Mouse (Mus musculus) CH12.LX (cell line): ENCODE results near the gene Ssr1. TPM values are rescaled to one million over a fixed set of nuclear protein-coding genes. Genes with fewer than 3 reads are reported as not detected.

Experiments used
- DNase-seq: peaks from one replicate; pipeline ENCODE4 v3.0.0-alpha.2; 2013; ENCODE audit errors: extremely low read depth
- H3K27ac ChIP-seq: 2 replicates; pipeline ENCODE4 v1.5.1; 2012; ENCODE audit warnings: low read depth, mild to moderate bottlenecking, control low read depth, moderate library complexity; ENCODE audit not compliant: insufficient read depth
- H3K27me3 ChIP-seq: replicated peaks from 2 replicates; pipeline ENCODE3; 2012; ENCODE audit warnings: inconsistent platforms
- H3K36me3 ChIP-seq, 2 experiments: replicated peaks in 1 of 2; 2 replicates each; pipeline versions ENCODE3 to v1.6.1; 2012; ENCODE audit warnings: inconsistent platforms in 1 of 2, low read length in 1 of 2, mild to moderate bottlenecking in 1 of 2, mixed read lengths in 1 of 2, moderate library complexity in 1 of 2; ENCODE audit not compliant: control insufficient read depth in 1 of 2, insufficient read depth in 1 of 2
- H3K4me1 ChIP-seq, 2 experiments: 2 replicates each; pipeline ENCODE4 v1.6.1; 2012; ENCODE audit warnings: inconsistent platforms in 1 of 2, moderate library complexity in 1 of 2; ENCODE audit not compliant: insufficient read depth in 2 of 2, control insufficient read depth in 1 of 2
- H3K4me2 ChIP-seq: 2 replicates; pipeline ENCODE4 v1.6.1; 2012; ENCODE audit warnings: low read depth, mild to moderate bottlenecking, control low read depth; ENCODE audit not compliant: poor library complexity, insufficient read depth, severe bottlenecking
- H3K4me3 ChIP-seq, 3 experiments: fragments of 150-350 bp in 1 of 3; sonication (generic) in 1 of 3; replicated peaks in 1 of 3; 2 replicates each; pipeline versions ENCODE3 to v1.5.1; 2011 to 2012; ENCODE audit warnings: low read depth in 2 of 3, low read length in 2 of 3, mild to moderate bottlenecking in 2 of 3, moderate library complexity in 2 of 3, control low read depth in 1 of 3, improper control_type of control experiment in 1 of 3, inconsistent platforms in 1 of 3, mixed read lengths in 1 of 3; ENCODE audit not compliant: poor library complexity in 1 of 3
- H3K79me2 ChIP-seq: replicated peaks from 2 replicates; pipeline ENCODE4 v1.6.1; 2012; ENCODE audit warnings: mild to moderate bottlenecking, moderate library complexity; ENCODE audit not compliant: control insufficient read depth, poor library complexity, insufficient read depth, severe bottlenecking; ENCODE audit errors: extremely low read depth
- H3K9ac ChIP-seq: 2 replicates; pipeline ENCODE4 v1.6.1; 2012; ENCODE audit warnings: low read depth, mild to moderate bottlenecking, control low read depth, moderate library complexity; ENCODE audit not compliant: insufficient read depth
- H3K9me3 ChIP-seq: replicated peaks from 2 replicates; pipeline ENCODE3; 2012; ENCODE audit warnings: low read length, inconsistent platforms, mixed read lengths
- BHLHE40 ChIP-seq: IDR thresholded peaks from 2 replicates; pipeline ENCODE4 v1.6.1; 2011; ENCODE audit warnings: mild to moderate bottlenecking, low read depth, low read length, improper control_type of control experiment
- CHD1 ChIP-seq: IDR thresholded peaks from 2 replicates; pipeline ENCODE4 v1.6.1; 2012; ENCODE audit warnings: low read depth, low read length, improper control_type of control experiment, inconsistent platforms
- CHD2 ChIP-seq: IDR thresholded peaks from 2 replicates; pipeline ENCODE4 v1.6.1; 2011; ENCODE audit warnings: low read length, improper control_type of control experiment
- CTCF ChIP-seq, 2 experiments: IDR thresholded peaks in 1 of 2; conservative IDR thresholded peaks in 1 of 2; 2 replicates each; pipeline ENCODE4 v1.5.1; 2011 to 2012; ENCODE audit warnings: low read depth in 2 of 2, low read length in 2 of 2, improper control_type of control experiment in 1 of 2, inconsistent platforms in 1 of 2, mild to moderate bottlenecking in 1 of 2, moderate library complexity in 1 of 2
- ELF1 ChIP-seq: IDR thresholded peaks from 2 replicates; pipeline ENCODE4 v1.6.1; 2014; ENCODE audit warnings: low read depth, mild to moderate bottlenecking, inconsistent platforms, low read length, improper control_type of control experiment
- ETS1 ChIP-seq: conservative IDR thresholded peaks from 2 replicates; pipeline ENCODE4 v1.6.1; 2012; ENCODE audit warnings: low read depth, mild to moderate bottlenecking, inconsistent platforms, low read length, improper control_type of control experiment, moderate library complexity
- GABPA ChIP-seq: IDR thresholded peaks from 2 replicates; pipeline ENCODE4 v1.6.1; 2012; ENCODE audit warnings: low read depth, low read length, improper control_type of control experiment, inconsistent platforms; ENCODE audit not compliant: insufficient replicate concordance
- IRF4 ChIP-seq: IDR thresholded peaks from 2 replicates; pipeline ENCODE4 v1.6.1; 2014; ENCODE audit warnings: low read depth, mild to moderate bottlenecking, inconsistent platforms, low read length, improper control_type of control experiment
- JUND ChIP-seq: conservative IDR thresholded peaks from 2 replicates; pipeline ENCODE4 v1.6.1; 2011; ENCODE audit warnings: low read depth, low read length, improper control_type of control experiment
- MAX ChIP-seq: IDR thresholded peaks from 2 replicates; pipeline ENCODE4 v1.6.1; 2011; ENCODE audit warnings: low read length, improper control_type of control experiment
- MAZ ChIP-seq: IDR thresholded peaks from 2 replicates; pipeline ENCODE4 v1.6.1; 2012; ENCODE audit warnings: low read depth, mild to moderate bottlenecking, inconsistent platforms, low read length, improper control_type of control experiment, moderate library complexity
- MEF2A ChIP-seq: IDR thresholded peaks from 2 replicates; pipeline ENCODE4 v1.6.1; 2014; ENCODE audit warnings: low read depth, mild to moderate bottlenecking, inconsistent platforms, low read length, improper control_type of control experiment, borderline replicate concordance
- NELFE ChIP-seq: IDR thresholded peaks from 2 replicates; pipeline ENCODE4 v1.6.1; 2011; ENCODE audit warnings: low read depth, low read length, improper control_type of control experiment
- NRF1 ChIP-seq: IDR thresholded peaks from 2 replicates; pipeline ENCODE4 v1.6.1; 2014; ENCODE audit warnings: low read depth, mild to moderate bottlenecking, inconsistent platforms, low read length, improper control_type of control experiment, moderate library complexity
- PAX5 ChIP-seq: IDR thresholded peaks from 2 replicates; pipeline ENCODE4 v1.6.1; 2012; ENCODE audit warnings: low read length, inconsistent platforms, mixed read lengths
- POLR2A ChIP-seq: IDR thresholded peaks from 2 replicates; pipeline ENCODE4 v1.6.1; 2011; ENCODE audit warnings: low read depth, mild to moderate bottlenecking, improper control_type of control experiment, low read length
- RAD21 ChIP-seq: IDR thresholded peaks from 2 replicates; pipeline ENCODE4 v1.6.1; 2011; ENCODE audit warnings: low read depth, mild to moderate bottlenecking, low read length, improper control_type of control experiment, moderate library complexity
- RCOR1 ChIP-seq: conservative IDR thresholded peaks from 2 replicates; pipeline ENCODE4 v1.6.1; 2012; ENCODE audit warnings: low read depth, mild to moderate bottlenecking, inconsistent platforms, low read length, improper control_type of control experiment
- SIN3A ChIP-seq: IDR thresholded peaks from 2 replicates; pipeline ENCODE4 v1.6.1; 2012; ENCODE audit warnings: low read length, improper control_type of control experiment, inconsistent platforms
- SMC3 ChIP-seq: IDR thresholded peaks from 2 replicates; pipeline ENCODE4 v1.6.1; 2011; ENCODE audit warnings: low read depth, low read length, improper control_type of control experiment
- TBP ChIP-seq: conservative IDR thresholded peaks from 2 replicates; pipeline ENCODE4 v1.6.1; 2011; ENCODE audit warnings: low read depth, low read length, improper control_type of control experiment
- TCF12 ChIP-seq: IDR thresholded peaks from 2 replicates; pipeline ENCODE4 v1.6.1; 2014; ENCODE audit warnings: low read depth, mild to moderate bottlenecking, inconsistent platforms, low read length, improper control_type of control experiment
- UBTF ChIP-seq: IDR thresholded peaks from 2 replicates; pipeline ENCODE4 v1.6.1; 2012; ENCODE audit warnings: low read depth, mild to moderate bottlenecking, inconsistent platforms, low read length, improper control_type of control experiment, moderate library complexity
- USF2 ChIP-seq: conservative IDR thresholded peaks from 2 replicates; pipeline ENCODE4 v1.6.1; 2011; ENCODE audit warnings: low read depth, low read length, improper control_type of control experiment
- ZKSCAN1 ChIP-seq: IDR thresholded peaks from 2 replicates; pipeline ENCODE4 v1.6.1; 2012; ENCODE audit warnings: low read depth, inconsistent platforms, low read length, improper control_type of control experiment, borderline replicate concordance
- ZNF384 ChIP-seq: IDR thresholded peaks from 2 replicates; pipeline ENCODE4 v1.6.1; 2012; ENCODE audit warnings: low read depth, low read length, improper control_type of control experiment, inconsistent platforms
- dilution Hi-C: fragments of 300-500 bp; cut with MboI; formaldehyde crosslinking; loops from 2 replicates; pipeline ENCODE4 v1.14.3; 2020; ENCODE audit warnings: low sequenced_read_pairs; ENCODE audit not compliant: extremely low pct_unique_long_range_greater_than_20kb, extremely low pct_ligation_motif_present
- in situ Hi-C: fragments of 300-500 bp; cut with MboI; formaldehyde crosslinking; loops from 3 replicates; pipeline ENCODE4 v1.14.3; 2019; ENCODE audit warnings: low sequenced_read_pairs, low pct_ligation_motif_present, low pct_unique_long_range_greater_than_20kb, mixed read lengths
- polyA plus RNA-seq: library from polyadenylated mRNA; unstranded; fragments of >175 nt; gene quantifications from 2 replicates; pipeline ENCODE4 v1.2.1, GENCODE M21; 2012; ENCODE audit warnings: low read depth; ENCODE audit not compliant: insufficient read length
- total RNA-seq, 2 experiments: library from RNA; depleted of rRNA; stranded (reverse); fragments of 300-350 nt in 1 of 2; fragments of >200 nt in 1 of 2; gene quantifications; 2 replicates each; pipeline ENCODE4 v1.2.3; 2012 to 2014

The Ssr1 gene
- total and polyA plus RNA-seq, 3 experiments = 67.1 to 167 (median 145) TPM

DNA sequence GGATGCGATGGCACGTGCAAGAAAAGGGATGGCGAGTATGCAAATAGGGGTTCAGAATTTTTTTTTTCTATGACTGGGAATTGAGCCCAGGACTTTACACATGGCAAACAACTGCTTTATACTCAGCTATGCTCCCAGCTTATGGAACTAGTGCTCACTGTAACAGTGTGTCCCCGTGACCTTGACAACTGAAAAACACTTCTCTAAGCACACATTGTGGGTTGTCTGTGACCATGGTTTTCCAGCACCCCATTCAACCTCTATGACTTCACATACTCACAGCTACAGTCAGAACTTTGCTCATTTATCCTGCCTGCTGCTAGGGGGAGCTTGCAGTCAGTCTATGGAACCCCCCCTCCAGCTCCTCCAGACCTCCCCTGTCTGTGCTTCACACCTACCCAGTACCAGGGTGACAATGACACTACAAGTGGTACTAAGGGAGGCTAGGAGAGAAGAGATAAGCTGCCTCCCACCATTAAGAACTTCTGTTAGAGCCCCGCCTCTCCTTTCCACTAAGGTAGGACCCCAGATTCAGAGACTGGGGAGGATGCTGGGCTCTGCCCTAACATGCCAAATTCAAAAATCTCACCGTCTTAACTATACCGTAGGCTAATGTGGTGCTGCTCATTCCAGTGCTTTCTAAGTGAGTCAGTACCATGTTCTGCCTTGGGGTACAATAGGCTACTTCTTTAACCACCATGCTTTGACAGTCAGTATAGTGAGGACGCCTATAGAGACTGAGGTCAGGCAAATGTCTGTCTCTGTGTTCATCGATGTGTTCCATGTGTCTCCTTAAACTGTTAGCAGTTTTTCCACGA is 70.2 kb downstream of the Ssr1 start:
- TF ChIP-seq ZKSCAN1 (no peak), IRF4 (no peak), ELF1 (no peak), RAD21 (no peak), GABPA (no peak), PAX5 (no peak), MAZ (no peak), JUND (no peak), CHD1 (no peak), NELFE (no peak), SMC3 (no peak), TBP (no peak), USF2 (no peak), BHLHE40 (no peak)
- no peaks in the 10 kb centered on the region for H3K79me2 ChIP-seq
- H3K4me2 ChIP-seq = no peak overlapping the region
- H3K4me3 ChIP-seq = no peak overlapping the region
- dilution Hi-C loops = no loop called here
- no peak for DNase-seq
- H3K9ac ChIP-seq = no peak overlapping the region
- H3K36me3 ChIP-seq = peaks cover 46 to 96% of the 10 kb centered on the region in 2 experiments
- H3K27ac ChIP-seq = no peak overlapping the region
- in situ Hi-C loops = no loop called here
- no peaks in the 10 kb centered on the region for H3K27me3 ChIP-seq
- H3K9me3 ChIP-seq = no peaks in the 10 kb centered on the region
- peaks cover 0 to 10% of the 10 kb centered on the region in 2 experiments; a peak in 1 of 4 replicates for H3K4me1 ChIP-seq

DNA sequence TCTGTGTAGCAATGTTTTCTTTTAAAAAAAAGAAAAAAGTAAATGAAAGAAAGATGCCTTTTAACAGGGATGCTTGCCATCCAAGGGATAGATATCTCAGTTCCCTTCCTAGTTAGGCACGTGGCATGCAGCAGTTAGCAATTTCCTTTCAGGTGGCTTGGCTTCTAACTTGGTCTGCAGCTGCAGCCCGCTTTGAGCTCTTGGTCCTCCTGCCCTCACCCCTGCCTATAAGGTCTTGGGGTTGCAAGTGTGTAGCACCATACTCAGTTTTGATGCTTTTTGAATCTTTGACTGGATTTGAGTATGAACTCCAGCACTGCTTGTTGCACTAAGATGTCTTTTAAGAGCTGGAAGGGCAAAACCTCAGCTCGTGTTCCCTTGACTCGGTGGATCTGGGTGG is 70.9 kb downstream of the Ssr1 start:
- H3K9ac ChIP-seq = no peak overlapping the region
- peaks cover 0 to 10% of the 10 kb centered on the region in 2 experiments; a peak in 1 of 4 replicates for H3K4me1 ChIP-seq
- dilution Hi-C loops = no loop called here
- in situ Hi-C loops = no loop called here
- H3K36me3 ChIP-seq = peaks cover 52 to 96% of the 10 kb centered on the region in 2 experiments
- H3K4me2 ChIP-seq = no peak overlapping the region
- H3K27ac ChIP-seq = no peak overlapping the region
- no peak overlapping the region for H3K4me3 ChIP-seq
- H3K9me3 ChIP-seq = no peaks in the 10 kb centered on the region
- H3K79me2 ChIP-seq = no peaks in the 10 kb centered on the region
- TF ChIP-seq ZNF384 (no peak), SIN3A (no peak), ETS1 (no peak), BHLHE40 (no peak), TBP (no peak), UBTF (no peak), CTCF (conservative IDR thresholded peaks at IDR 0.05 in 1 of 2, IDR thresholded peaks at IDR 0.05 in 1 of 2; ENCODE audit: low read depth in 2 of 2, low read length in 2 of 2) (no peak), MAX (no peak), POLR2A (no peak), ELF1 (no peak), NRF1 (no peak), USF2 (no peak), TCF12 (no peak), MEF2A (no peak), CHD2 (no peak), IRF4 (no peak), RCOR1 (no peak)
- DNase-seq = no peak
- H3K27me3 ChIP-seq = no peaks in the 10 kb centered on the region
